Mouse (Mus musculus): ENCODE data around the gene Catip. TPM values are rescaled to one million over a fixed set of nuclear protein-coding genes. Genes with fewer than 3 reads are reported as not detected.
A peak's percentile ranks its signal among the peaks of the same experiment; 100 is the strongest.

Gene Catip
- polyA plus RNA-seq, 1 experiment from 2014 or later = not detected

DNA sequence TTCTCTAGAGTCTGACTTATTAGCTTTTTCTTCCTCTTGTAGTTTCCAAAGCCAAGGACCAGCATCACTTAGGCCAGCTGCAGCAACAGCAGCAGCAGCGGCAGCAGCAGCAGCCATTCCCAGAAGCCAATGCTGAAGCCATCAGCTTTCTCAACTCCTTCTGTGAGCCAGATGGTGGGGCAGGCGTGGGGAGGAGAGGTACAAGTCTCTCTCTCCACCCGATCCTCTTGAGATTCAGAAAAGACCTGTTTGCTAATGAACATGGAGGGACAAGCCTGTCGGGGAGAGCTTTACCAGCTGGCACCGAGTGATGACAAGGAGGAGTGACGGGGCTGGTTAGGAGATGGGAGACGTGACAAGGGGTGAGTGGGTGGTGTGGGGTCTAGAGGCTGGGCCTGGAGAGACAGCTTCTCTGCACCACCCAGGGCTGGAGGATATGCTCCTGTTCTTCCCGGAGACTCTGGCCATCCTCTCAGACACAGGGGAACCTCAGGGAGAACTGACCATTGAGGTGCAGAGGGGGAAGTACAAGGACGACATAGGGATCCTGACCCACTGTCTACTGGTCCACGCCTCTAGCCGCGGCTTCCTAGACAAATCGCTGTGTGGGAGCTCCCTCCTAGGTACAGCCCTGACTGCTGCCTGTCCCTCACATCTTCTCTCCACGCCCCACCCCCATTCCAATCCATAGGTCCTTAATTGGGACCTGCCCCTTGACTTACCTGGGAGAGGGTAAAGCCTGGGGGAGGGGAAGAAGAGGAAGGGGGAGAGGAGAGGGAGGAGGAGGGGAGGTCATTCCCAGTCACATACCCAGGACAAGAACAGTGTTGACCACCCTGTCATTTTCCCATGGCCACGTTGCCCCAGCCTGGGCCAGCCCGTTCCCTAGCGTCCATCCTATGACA is 669 bp downstream of the Catip start:
- ATAC-seq (no peak), DNase-seq (no peak)
- Histone ChIP-seq H3K4me2 (ENCODE audit: low read depth, low read length) (no peak overlapping the region), H3K36me3 (replicated peaks; ENCODE audit: insufficient read depth, low read length) (no peaks in the 10 kb centered on the region), H3K4me1 (ENCODE audit: insufficient read depth) (peaks cover 7% of the 10 kb centered on the region), H3K27ac (ENCODE audit: low read depth) (no peak overlapping the region), H3K9me3 (ENCODE audit: low read length) (no peaks in the 10 kb centered on the region), H3K9ac (replicated peaks) (no peak overlapping the region), H3K27me3 (ENCODE audit: insufficient read depth, low read length) (no peaks in the 10 kb centered on the region), H3K4me3 (ENCODE audit: low read depth, low read length) (no peak overlapping the region)
- TF ChIP-seq EP300 (IDR thresholded peaks at IDR 0.05; ENCODE audit: low read depth) (no peak), CTCF (IDR thresholded peaks at IDR 0.05; ENCODE audit: low read depth) (no peak)
- WGBS (ENCODE audit: insufficient replicate concordance) = 66% methylated on average over 17 of the region's 17 CpGs

DNA sequence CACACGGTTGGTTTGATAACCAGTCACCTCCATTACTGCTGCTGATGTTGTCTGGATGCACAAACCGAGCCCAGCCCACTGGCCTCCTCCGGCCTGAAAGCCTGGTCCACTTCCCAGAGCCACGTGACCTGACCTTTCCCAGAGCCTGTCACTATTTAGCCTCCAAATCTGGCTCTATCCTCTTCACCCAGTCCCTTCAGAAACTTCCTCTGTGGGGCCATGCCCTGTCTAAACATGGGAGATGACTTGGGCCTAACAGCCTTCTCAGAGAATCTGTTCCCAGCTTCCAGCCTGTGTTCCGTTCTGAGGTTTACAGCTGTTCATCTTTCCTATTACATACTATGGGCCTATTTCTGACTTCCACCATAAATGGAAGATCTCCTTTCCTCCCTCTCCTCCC is 1.5 kb downstream of the Catip start:
- Histone ChIP-seq H3K4me3 (ENCODE audit: low read depth, low read length) (no peak overlapping the region), H3K9me3 (ENCODE audit: low read length) (no peaks in the 10 kb centered on the region), H3K4me1 (ENCODE audit: insufficient read depth) (peaks cover 16% of the 10 kb centered on the region), H3K9ac (replicated peaks) (no peak overlapping the region), H3K36me3 (replicated peaks; ENCODE audit: insufficient read depth, low read length) (no peaks in the 10 kb centered on the region), H3K4me2 (ENCODE audit: low read depth, low read length) (no peak overlapping the region), H3K27ac (ENCODE audit: low read depth) (no peak overlapping the region), H3K27me3 (ENCODE audit: insufficient read depth, low read length) (no peaks in the 10 kb centered on the region)
- WGBS (ENCODE audit: insufficient replicate concordance) = 56% methylated on average over 5 of the region's 5 CpGs
- no peak for TF ChIP-seq CTCF (IDR thresholded peaks at IDR 0.05; ENCODE audit: low read depth)
- TF ChIP-seq EP300 (IDR thresholded peaks at IDR 0.05; ENCODE audit: low read depth) = no peak
- DNase-seq = no peak
- no peak for ATAC-seq

- no peak overlapping the region for H3K4me2 ChIP-seq (ENCODE audit: low read depth, low read length)
- DNase-seq (no peak), ATAC-seq (no peak)
- WGBS (ENCODE audit: insufficient replicate concordance) = 46% methylated on average over 8 of the region's 8 CpGs
- H3K9ac ChIP-seq (replicated peaks) = no peak overlapping the region
- no peaks in the 10 kb centered on the region for H3K9me3 ChIP-seq (ENCODE audit: low read length)
- H3K4me3 ChIP-seq (ENCODE audit: low read depth, low read length) = no peak overlapping the region
- H3K36me3 ChIP-seq (replicated peaks; ENCODE audit: insufficient read depth, low read length) = no peaks in the 10 kb centered on the region
- no peak overlapping the region for H3K27ac ChIP-seq (ENCODE audit: low read depth)
- TF ChIP-seq CTCF (IDR thresholded peaks at IDR 0.05; ENCODE audit: low read depth) (no peak), EP300 (IDR thresholded peaks at IDR 0.05; ENCODE audit: low read depth) (no peak)
- H3K27me3 ChIP-seq (ENCODE audit: insufficient read depth, low read length) = no peaks in the 10 kb centered on the region
- H3K4me1 ChIP-seq (ENCODE audit: insufficient read depth) = peaks cover 18% of the 10 kb centered on the region
Measured at GRCm38 (mm10) chr1:74364270-74364669, 2.4 kb downstream of the Catip start.

GRCm38 (mm10) chr1:74367886-74368645 is 6.2 kb downstream of the Catip start:
- ATAC-seq (peak; percentile 80), DNase-seq (peak; percentile 54)
- no peak for TF ChIP-seq EP300 (IDR thresholded peaks at IDR 0.05; ENCODE audit: low read depth)
- TF ChIP-seq CTCF (IDR thresholded peaks at IDR 0.05; ENCODE audit: low read depth) = peak; percentile 19
- no peaks in the 10 kb centered on the region for H3K36me3 ChIP-seq (replicated peaks; ENCODE audit: insufficient read depth, low read length)
- H3K4me3 ChIP-seq (ENCODE audit: low read depth, low read length) = peak overlapping the region; percentile 30
- WGBS (ENCODE audit: insufficient replicate concordance) = 10% methylated on average over 34 of the region's 34 CpGs
- peak overlapping the region; percentile 78 for H3K4me2 ChIP-seq (ENCODE audit: low read depth, low read length)
- H3K27ac ChIP-seq (ENCODE audit: low read depth) = no peak overlapping the region
- H3K9ac ChIP-seq (replicated peaks) = peak overlapping the region; percentile 46
- no peaks in the 10 kb centered on the region for H3K9me3 ChIP-seq (ENCODE audit: low read length)
- peaks cover 18% of the 10 kb centered on the region for H3K4me1 ChIP-seq (ENCODE audit: insufficient read depth)
- no peaks in the 10 kb centered on the region for H3K27me3 ChIP-seq (ENCODE audit: insufficient read depth, low read length)

GRCm38 (mm10) chr1:74370040-74370439 is 8.1 kb downstream of the Catip start:
- no peak for TF ChIP-seq EP300 (IDR thresholded peaks at IDR 0.05; ENCODE audit: low read depth)
- no peak for TF ChIP-seq CTCF (IDR thresholded peaks at IDR 0.05; ENCODE audit: low read depth)
- Histone ChIP-seq H3K4me1 (ENCODE audit: insufficient read depth) (peaks cover 19% of the 10 kb centered on the region), H3K36me3 (replicated peaks; ENCODE audit: insufficient read depth, low read length) (no peaks in the 10 kb centered on the region), H3K27ac (ENCODE audit: low read depth) (no peak overlapping the region), H3K27me3 (ENCODE audit: insufficient read depth, low read length) (no peaks in the 10 kb centered on the region), H3K4me3 (ENCODE audit: low read depth, low read length) (no peak overlapping the region), H3K9me3 (ENCODE audit: low read length) (no peaks in the 10 kb centered on the region), H3K9ac (replicated peaks) (no peak overlapping the region), H3K4me2 (ENCODE audit: low read depth, low read length) (no peak overlapping the region)
- no peak for ATAC-seq
- 38% methylated on average over 4 of the region's 4 CpGs for WGBS (ENCODE audit: insufficient replicate concordance)
- no peak for DNase-seq

DNA sequence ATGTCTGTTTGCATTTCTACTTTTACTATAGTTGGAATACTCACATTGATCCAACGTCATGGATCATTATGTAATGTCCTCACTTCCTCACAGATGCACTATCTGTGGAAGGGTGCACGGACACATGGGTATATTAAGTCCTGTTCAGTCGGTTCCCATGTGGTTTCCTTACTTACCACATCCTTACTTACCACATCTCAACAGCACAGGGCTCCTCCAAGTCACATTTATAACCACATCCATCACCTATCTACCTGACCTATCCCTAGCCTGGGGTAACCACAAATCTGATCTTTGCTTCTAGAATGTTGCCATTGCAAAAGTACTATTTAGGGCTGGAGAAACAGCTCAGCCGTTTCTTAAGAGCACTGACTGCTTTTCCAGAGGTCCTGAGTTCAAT is 11.5 kb downstream of the Catip start:
- Histone ChIP-seq H3K27me3 (ENCODE audit: insufficient read depth, low read length) (no peaks in the 10 kb centered on the region), H3K9me3 (ENCODE audit: low read length) (no peaks in the 10 kb centered on the region), H3K36me3 (replicated peaks; ENCODE audit: insufficient read depth, low read length) (no peaks in the 10 kb centered on the region), H3K9ac (replicated peaks) (no peak overlapping the region), H3K4me3 (ENCODE audit: low read depth, low read length) (no peak overlapping the region), H3K4me1 (ENCODE audit: insufficient read depth) (peaks cover 18% of the 10 kb centered on the region), H3K27ac (ENCODE audit: low read depth) (no peak overlapping the region), H3K4me2 (ENCODE audit: low read depth, low read length) (no peak overlapping the region)
- TF ChIP-seq EP300 (IDR thresholded peaks at IDR 0.05; ENCODE audit: low read depth) = no peak
- TF ChIP-seq CTCF (IDR thresholded peaks at IDR 0.05; ENCODE audit: low read depth) = no peak
- DNase-seq (no peak), ATAC-seq (no peak)
- WGBS (ENCODE audit: insufficient replicate concordance) = 29% methylated on average over 4 of the region's 4 CpGs
